In genomic region chr16:62855385-62855784, GRCm38 (mm10) we compare ENCODE assay signal across 13 mouse cellular contexts. TPM values are rescaled to one million over a fixed set of nuclear protein-coding genes. Genes with fewer than 3 reads are reported as not detected.
DNase-seq lines count a peak whose midpoint lies in the region; ATAC-seq and TF ChIP-seq lines count a peak whose summit lies in the region.
"Had no signal": no experiment of that assay in that cellular context is flagged by ENCODE, and none has a peak within 500 bp of the region (broad histone marks: within the 10 kb centered on the region; RNA-seq: fewer than 3 reads in every experiment).

No protein-coding gene starts in this region.

- DNase-seq in heart, adult 9 months (ENCODE audit: low spot score in 2 of 2), result no peak
- peak; percentile 75 for DNase-seq in midbrain, embryonic 11.5 days (ENCODE audit: low spot score, missing footprints)
- DNase-seq in midbrain, postnatal 0 days (ENCODE audit: low spot score), result no peak
- no peak for DNase-seq in liver, embryonic 13.5 days
- no peak for DNase-seq in urinary bladder, postnatal 10 days (ENCODE audit: low spot score)
- DNase-seq: cerebellum, postnatal 10 days; right cerebral cortex, postnatal 25 days had no signal

- no peaks in the 10 kb centered on the region for H3K4me1 ChIP-seq in heart, embryonic 14.5 days (ENCODE audit: control insufficient read depth in 2 of 2, insufficient read depth in 2 of 2, low read length in 2 of 2)
- H3K4me1 ChIP-seq in midbrain, embryonic 11.5 days (ENCODE audit: control insufficient read depth, insufficient read depth, low read length), result peaks cover 2% of the 10 kb centered on the region; the same call in 1 of the 2 replicates
- H3K4me1 ChIP-seq in midbrain, postnatal 0 days (ENCODE audit: insufficient read depth, low read length), result no peaks in the 10 kb centered on the region
- H3K4me1 ChIP-seq in liver, embryonic 13.5 days (replicated peaks), result peaks cover 28% of the 10 kb centered on the region

- no peaks in the 10 kb centered on the region for H3K27me3 ChIP-seq in heart, embryonic 14.5 days (ENCODE audit: control insufficient read depth, insufficient read depth, low read length)
- no peaks in the 10 kb centered on the region for H3K27me3 ChIP-seq in midbrain, embryonic 11.5 days (ENCODE audit: control insufficient read depth, insufficient read depth, low read length)
- H3K27me3 ChIP-seq in midbrain, postnatal 0 days (ENCODE audit: insufficient read depth, low read length), result no peaks in the 10 kb centered on the region
- H3K27me3 ChIP-seq in liver, embryonic 13.5 days, result no peaks in the 10 kb centered on the region

- H3K4me2 ChIP-seq in heart, embryonic 14.5 days (ENCODE audit: low read length), result peak overlapping the region; percentile 95
- H3K4me2 ChIP-seq in midbrain, embryonic 11.5 days, result no peak overlapping the region
- no peak overlapping the region for H3K4me2 ChIP-seq in midbrain, postnatal 0 days (ENCODE audit: low read depth, low read length, poor library complexity, severe bottlenecking)
- peak overlapping the region; percentile 23; the same call in 1 of the 2 replicates for H3K4me2 ChIP-seq in liver, embryonic 13.5 days

- H3K4me3 ChIP-seq in heart, embryonic 14.5 days (ENCODE audit: control insufficient read depth in 1 of 2, insufficient read depth in 1 of 2, low read depth in 1 of 2, low read length in 2 of 2), result peak overlapping the region in 1 of 2 experiments; percentile 65; a peak in 1 of 4 replicates
- H3K4me3 ChIP-seq in midbrain, embryonic 11.5 days (ENCODE audit: low read depth, low read length), result no peak overlapping the region
- no peak overlapping the region for H3K4me3 ChIP-seq in midbrain, postnatal 0 days (ENCODE audit: low read depth, low read length)
- no peak overlapping the region; the same call in 1 of the 2 replicates for H3K4me3 ChIP-seq in liver, embryonic 13.5 days (replicated peaks)

- 64% methylated on average over 6 of the region's 6 CpGs for WGBS in heart, embryonic 14.5 days
- WGBS in midbrain, embryonic 11.5 days, result 80% methylated on average over 6 of the region's 6 CpGs
- 78% methylated on average over 6 of the region's 6 CpGs for WGBS in midbrain, postnatal 0 days
- 39% methylated on average over 6 of the region's 6 CpGs for WGBS in liver, embryonic 13.5 days (ENCODE audit: insufficient replicate concordance)

- ATAC-seq in heart, embryonic 14.5 days (ENCODE audit: insufficient number of reproducible peaks, insufficient read depth, low FRiP score, low read depth), result no peak
- ATAC-seq in midbrain, embryonic 11.5 days (ENCODE audit: low FRiP score), result no peak
- no peak for ATAC-seq in midbrain, postnatal 0 days (ENCODE audit: low FRiP score)
- no peak for ATAC-seq in liver, embryonic 13.5 days (ENCODE audit: low read depth)
- no peak for ATAC-seq in megakaryocyte progenitor cell, adult 5-6 weeks (replicated peaks; ENCODE audit: poor library complexity)
- ATAC-seq: activated CD4-positive, CD25-positive, alpha-beta regulatory T cell, adult 4 months; forebrain, embryonic 16.5 days had no signal

- TF ChIP-seq CTCF in midbrain, postnatal 0 days (IDR thresholded peaks at IDR 0.05), result no peak

- no peak overlapping the region for H3K9ac ChIP-seq in heart, embryonic 14.5 days (ENCODE audit: low read length)
- no peak overlapping the region for H3K9ac ChIP-seq in midbrain, embryonic 11.5 days (ENCODE audit: low read length)
- no peak overlapping the region for H3K9ac ChIP-seq in midbrain, postnatal 0 days (replicated peaks; ENCODE audit: low read length, poor library complexity, severe bottlenecking)
- no peak overlapping the region for H3K9ac ChIP-seq in liver, embryonic 13.5 days

- no peak overlapping the region for H3K27ac ChIP-seq in heart, embryonic 14.5 days (replicated peaks in 1 of 2; ENCODE audit: control insufficient read depth in 1 of 2, insufficient read depth in 1 of 2, low read depth in 2 of 2, low read length in 2 of 2)
- H3K27ac ChIP-seq in midbrain, embryonic 11.5 days (ENCODE audit: low read depth, low read length), result no peak overlapping the region
- H3K27ac ChIP-seq in midbrain, postnatal 0 days (ENCODE audit: low read depth, low read length), result no peak overlapping the region
- no peak overlapping the region for H3K27ac ChIP-seq in liver, embryonic 13.5 days

- no peaks in the 10 kb centered on the region for H3K9me3 ChIP-seq in heart, embryonic 14.5 days (ENCODE audit: control insufficient read depth, low read length)
- no peaks in the 10 kb centered on the region for H3K9me3 ChIP-seq in midbrain, embryonic 11.5 days (ENCODE audit: control insufficient read depth, low read length)
- H3K9me3 ChIP-seq in midbrain, postnatal 0 days (ENCODE audit: low read length), result no peaks in the 10 kb centered on the region
- H3K9me3 ChIP-seq in liver, embryonic 13.5 days (replicated peaks), result no peaks in the 10 kb centered on the region

- no peaks in the 10 kb centered on the region for H3K36me3 ChIP-seq in heart, embryonic 14.5 days (ENCODE audit: control insufficient read depth, insufficient read depth, low read length)
- H3K36me3 ChIP-seq in midbrain, embryonic 11.5 days (ENCODE audit: control insufficient read depth, insufficient read depth, low read length), result no peaks in the 10 kb centered on the region
- no peaks in the 10 kb centered on the region for H3K36me3 ChIP-seq in midbrain, postnatal 0 days (ENCODE audit: insufficient read depth, low read length)
- H3K36me3 ChIP-seq in liver, embryonic 13.5 days, result no peaks in the 10 kb centered on the region

RNA-seq across cellular contexts. Expression of gene Pros1, which starts 1.3 kb away (rescaled TPM):
- polyA plus RNA-seq in heart, embryonic 14.5 days (2014; fragmentation: Nextera tagmentation; extraction: Ambion mirVana), result 20.6 and 21.0 TPM in 2 replicates
- 19.5 and 23.0 TPM in 2 replicates for polyA plus RNA-seq in midbrain, embryonic 11.5 days (2014; fragmentation: Nextera tagmentation; extraction: Ambion mirVana)
- 7.2 and 9.0 TPM in 2 replicates for total RNA-seq in midbrain, postnatal 0 days (2014; rRNA removed)
- 9.4 and 9.8 TPM in 2 replicates for polyA plus RNA-seq in midbrain, postnatal 0 days (2015; fragmentation: Nextera tagmentation; extraction: Ambion mirVana)
- polyA plus RNA-seq in liver, embryonic 13.5 days (2015; fragmentation: Nextera tagmentation; extraction: Ambion mirVana), result 12.4 and 16.0 TPM in 2 replicates
- 2.3 and 3.8 TPM in 2 replicates for total RNA-seq in megakaryocyte progenitor cell, adult 5-6 weeks (2015)
- total RNA-seq in megakaryocyte progenitor cell, adult 5-6 weeks (2017), result 4.1 and 6.1 TPM in 2 replicates

RNA-seq across cellular contexts. Expression of gene Arl13b, which starts 8.5 kb away (rescaled TPM):
- 8.8 and 9.3 TPM in 2 replicates for polyA plus RNA-seq in heart, embryonic 14.5 days (2014; fragmentation: Nextera tagmentation; extraction: Ambion mirVana)
- polyA plus RNA-seq in midbrain, embryonic 11.5 days (2014; fragmentation: Nextera tagmentation; extraction: Ambion mirVana), result 15.2 and 17.0 TPM in 2 replicates
- total RNA-seq in midbrain, postnatal 0 days (2014; rRNA removed), result 11.3 and 13.6 TPM in 2 replicates
- polyA plus RNA-seq in midbrain, postnatal 0 days (2015; fragmentation: Nextera tagmentation; extraction: Ambion mirVana), result 10.0 and 11.5 TPM in 2 replicates
- 5.4 and 5.5 TPM in 2 replicates for polyA plus RNA-seq in liver, embryonic 13.5 days (2015; fragmentation: Nextera tagmentation; extraction: Ambion mirVana)
- total RNA-seq in megakaryocyte progenitor cell, adult 5-6 weeks (2015), result 8.3 and 8.8 TPM in 2 replicates
- 6.0 and 6.8 TPM in 2 replicates for total RNA-seq in megakaryocyte progenitor cell, adult 5-6 weeks (2017)

RNA-seq across cellular contexts. Expression of gene Stx19, which starts 40.9 kb away (rescaled TPM):
- polyA plus RNA-seq in heart, embryonic 14.5 days (2014; fragmentation: Nextera tagmentation; extraction: Ambion mirVana), result 0.16 and 0.18 TPM in 2 replicates
- 0.07 and 0.37 TPM in 2 replicates for polyA plus RNA-seq in midbrain, embryonic 11.5 days (2014; fragmentation: Nextera tagmentation; extraction: Ambion mirVana)
- not detected in 2 replicates for total RNA-seq in midbrain, postnatal 0 days (2014; rRNA removed)
- polyA plus RNA-seq in midbrain, postnatal 0 days (2015; fragmentation: Nextera tagmentation; extraction: Ambion mirVana), result 0.13 and 0.14 TPM in 2 replicates
- polyA plus RNA-seq in liver, embryonic 13.5 days (2015; fragmentation: Nextera tagmentation; extraction: Ambion mirVana), result 0.07 and 0.09 TPM in 2 replicates
- total RNA-seq in megakaryocyte progenitor cell, adult 5-6 weeks (2015), result not detected in 2 replicates
- not detected in 2 replicates for total RNA-seq in megakaryocyte progenitor cell, adult 5-6 weeks (2017)
- total RNA-seq: hematopoietic stem cell, adult 5-6 weeks had no signal
- polyA plus RNA-seq: large intestine, adult 2 months had no signal

Comparison
In these comparisons a context has a peak if more than half of its experiments do, and no peak if none do; other contexts are left out.
1. H3K4me2 ChIP-seq: peak in heart, embryonic 14.5 days (single experiment) and liver, embryonic 13.5 days (single experiment); none in midbrain, embryonic 11.5 days (single experiment) and midbrain, postnatal 0 days (single experiment).